Mouse (Mus musculus) forebrain, embryonic 15.5 days (tissue): Measurements from ENCODE around the gene Reg3g. TPM values are rescaled to one million over a fixed set of nuclear protein-coding genes. Genes with fewer than 3 reads are reported as not detected.

Experiments
- ATAC-seq: fragments of 200-750 bp; cut with Nextera tagmentation; replicated peaks from 2 replicates; pipeline ENCODE4 v1.8.0; 2017; ENCODE audit warnings: mild to moderate bottlenecking, moderate TSS enrichment, moderate library complexity
- H3K27ac ChIP-seq: fragments of 300-500 bp; sonication (generic); replicated peaks from 2 replicates; pipeline ENCODE4 v1.5.1; 2015; ENCODE audit warnings: mild to moderate bottlenecking, inconsistent platforms
- H3K27me3 ChIP-seq: fragments of 300-500 bp; sonication (generic); 2 replicates; pipeline ENCODE4 v1.6.1; 2015; ENCODE audit warnings: inconsistent platforms
- H3K36me3 ChIP-seq: fragments of 300-500 bp; sonication (generic); 2 replicates; pipeline ENCODE4 v1.6.1; 2015; ENCODE audit warnings: mild to moderate bottlenecking, inconsistent platforms
- H3K4me1 ChIP-seq: fragments of 300-500 bp; sonication (generic); 2 replicates; pipeline ENCODE4 v1.6.1; 2015; ENCODE audit warnings: inconsistent platforms
- H3K4me2 ChIP-seq: fragments of 300-500 bp; sonication (generic); replicated peaks from 2 replicates; pipeline ENCODE4 v1.6.1; 2015; ENCODE audit warnings: mild to moderate bottlenecking, inconsistent platforms
- H3K4me3 ChIP-seq: fragments of 300-500 bp; sonication (generic); 2 replicates; pipeline ENCODE4 v1.5.1; 2015; ENCODE audit warnings: mild to moderate bottlenecking, inconsistent platforms
- H3K9ac ChIP-seq: fragments of 300-500 bp; sonication (generic); replicated peaks from 2 replicates; pipeline ENCODE4 v1.6.1; 2015; ENCODE audit warnings: mild to moderate bottlenecking, inconsistent platforms
- H3K9me3 ChIP-seq: fragments of 300-500 bp; sonication (generic); 2 replicates; pipeline ENCODE4 v1.6.1; 2016; ENCODE audit warnings: inconsistent platforms
- WGBS: fragments of 180-500 bp; shearing (Covaris S2); methylation state at CpG from one replicate; pipeline ENCODE4 v1.1.7; 2015; ENCODE audit warnings: mixed read lengths; 5-methylcytosine and 5-hydroxymethylcytosine counted together
- polyA plus RNA-seq: library from polyadenylated mRNA; unstranded; fragments of >200 nt; fragmentation: Nextera tagmentation; extraction: Ambion mirVana; gene quantifications from 2 replicates; pipeline ENCODE4 v1.2.1, GENCODE M21; 2015

The Reg3g gene
- not detected in 2 replicates for polyA plus RNA-seq

- Histone ChIP-seq H3K27ac (no peak within 1 kb of the TSS), H3K4me2 (no peak within 1 kb of the TSS), H3K4me3 (no peak within 1 kb of the TSS), H3K36me3 (no peaks in the 10 kb centered on the region), H3K9ac (no peak within 1 kb of the TSS), H3K4me1 (no peaks in the 10 kb centered on the region), H3K27me3 (no peaks in the 10 kb centered on the region), H3K9me3 (no peaks in the 10 kb centered on the region)
- ATAC-seq, result no peak
- WGBS, result 98% methylated on average over 2 of the region's 2 CpGs
These were observed at the start of gene Reg3g for GRCm38 (mm10) chr6:78468772-78469171. Reg3g (minus strand) TSS chr6:78468872.

GRCm38 (mm10) chr6:78515777-78516446, 47.2 kb upstream of the Reg3g start:
- Histone ChIP-seq H3K4me2 (no peak overlapping the region), H3K9ac (no peak overlapping the region), H3K4me1 (no peaks in the 10 kb centered on the region), H3K9me3 (no peaks in the 10 kb centered on the region), H3K27me3 (no peaks in the 10 kb centered on the region), H3K27ac (no peak overlapping the region), H3K4me3 (no peak overlapping the region), H3K36me3 (no peaks in the 10 kb centered on the region)
- ATAC-seq, result no peak
- 52% methylated on average over 3 of the region's 3 CpGs for WGBS

- peak; percentile 83 for ATAC-seq
- H3K9ac ChIP-seq, result no peak overlapping the region
- 5% methylated on average over 3 of the region's 3 CpGs for WGBS
These were observed 44.2 kb upstream of the Reg3g start for GRCm38 (mm10) chr6:78512833-78513232.

GRCm38 (mm10) chr6:78510173-78510900, 41.7 kb upstream of the Reg3g start:
- no peak overlapping the region for H3K9ac ChIP-seq
- no peaks in the 10 kb centered on the region for H3K9me3 ChIP-seq
- no peak overlapping the region for H3K4me2 ChIP-seq
- no peak overlapping the region for H3K4me3 ChIP-seq
- no peaks in the 10 kb centered on the region for H3K27me3 ChIP-seq
- WGBS, result 55% methylated on average over 3 of the region's 3 CpGs
- no peaks in the 10 kb centered on the region for H3K36me3 ChIP-seq
- no peak for ATAC-seq
- H3K4me1 ChIP-seq, result no peaks in the 10 kb centered on the region
- no peak overlapping the region for H3K27ac ChIP-seq

More at GRCm38 (mm10) chr6:78512833-78513232, 44.2 kb upstream of the Reg3g start:
- no peak overlapping the region for H3K4me2 ChIP-seq
- no peaks in the 10 kb centered on the region for H3K4me1 ChIP-seq
- no peaks in the 10 kb centered on the region for H3K9me3 ChIP-seq
- H3K4me3 ChIP-seq, result no peak overlapping the region
- H3K27me3 ChIP-seq, result no peaks in the 10 kb centered on the region
- H3K27ac ChIP-seq, result no peak overlapping the region
- no peaks in the 10 kb centered on the region for H3K36me3 ChIP-seq

- WGBS, result 75% methylated on average over 3 of the region's 3 CpGs
- no peaks in the 10 kb centered on the region for H3K36me3 ChIP-seq
- H3K27ac ChIP-seq, result no peak overlapping the region
- no peak overlapping the region for H3K9ac ChIP-seq
- H3K9me3 ChIP-seq, result no peaks in the 10 kb centered on the region
- no peak overlapping the region for H3K4me2 ChIP-seq
- H3K4me3 ChIP-seq, result no peak overlapping the region
- H3K4me1 ChIP-seq, result no peaks in the 10 kb centered on the region
- ATAC-seq, result no peak
- H3K27me3 ChIP-seq, result no peaks in the 10 kb centered on the region
These were observed 37.1 kb upstream of the Reg3g start for GRCm38 (mm10) chr6:78505745-78506144.

- Histone ChIP-seq H3K27me3 (no peaks in the 10 kb centered on the region), H3K9me3 (no peaks in the 10 kb centered on the region), H3K36me3 (no peaks in the 10 kb centered on the region), H3K9ac (no peak overlapping the region), H3K27ac (no peak overlapping the region), H3K4me3 (no peak overlapping the region), H3K4me1 (no peaks in the 10 kb centered on the region), H3K4me2 (no peak overlapping the region)
- no peak for ATAC-seq
- WGBS, result 94% methylated on average over 3 of the region's 3 CpGs
These were observed 26.0 kb upstream of the Reg3g start for GRCm38 (mm10) chr6:78494633-78495032.

- Histone ChIP-seq H3K27me3 (no peaks in the 10 kb centered on the region), H3K27ac (no peak overlapping the region), H3K9ac (no peak overlapping the region), H3K4me2 (no peak overlapping the region), H3K4me3 (no peak overlapping the region), H3K36me3 (no peaks in the 10 kb centered on the region), H3K9me3 (no peaks in the 10 kb centered on the region), H3K4me1 (no peaks in the 10 kb centered on the region)
- WGBS, result 89% methylated on average over 3 of the region's 3 CpGs
- ATAC-seq, result no peak
These were observed 615 bp upstream of the Reg3g start for GRCm38 (mm10) chr6:78469287-78469686.

- H3K27me3 ChIP-seq, result no peaks in the 10 kb centered on the region
- H3K4me2 ChIP-seq, result no peak overlapping the region
- no peak overlapping the region for H3K27ac ChIP-seq
- 85% methylated on average over 2 of the region's 2 CpGs for WGBS
- no peak overlapping the region for H3K4me3 ChIP-seq
- H3K4me1 ChIP-seq, result peaks cover 3% of the 10 kb centered on the region; the same call in 1 of the 2 replicates
- no peaks in the 10 kb centered on the region for H3K36me3 ChIP-seq
- H3K9me3 ChIP-seq, result no peaks in the 10 kb centered on the region
- ATAC-seq, result no peak
- no peak overlapping the region for H3K9ac ChIP-seq
These were observed 5.4 kb downstream of the Reg3g start for GRCm38 (mm10) chr6:78463266-78463665.

GRCm38 (mm10) chr6:78462360-78462759, 6.3 kb downstream of the Reg3g start:
- Histone ChIP-seq H3K36me3 (no peaks in the 10 kb centered on the region), H3K9ac (no peak overlapping the region), H3K4me1 (peaks cover 3% of the 10 kb centered on the region; the same call in 1 of the 2 replicates), H3K27ac (no peak overlapping the region), H3K4me3 (no peak overlapping the region), H3K27me3 (no peaks in the 10 kb centered on the region), H3K9me3 (no peaks in the 10 kb centered on the region), H3K4me2 (no peak overlapping the region)
- 87% methylated on average over 2 of the region's 2 CpGs for WGBS
- no peak for ATAC-seq

- Histone ChIP-seq H3K4me1 (peaks cover 3% of the 10 kb centered on the region; the same call in 1 of the 2 replicates), H3K4me3 (no peak overlapping the region), H3K27me3 (no peaks in the 10 kb centered on the region), H3K9ac (no peak overlapping the region), H3K9me3 (no peaks in the 10 kb centered on the region), H3K27ac (peak overlapping the region; percentile 79), H3K4me2 (no peak overlapping the region), H3K36me3 (no peaks in the 10 kb centered on the region)
- 20% methylated on average over 3 of the region's 3 CpGs for WGBS
- ATAC-seq, result peak; percentile 98
These were observed 8.4 kb downstream of the Reg3g start for GRCm38 (mm10) chr6:78460191-78460825.

GRCm38 (mm10) chr6:78452804-78453203, 15.9 kb downstream of the Reg3g start:
- H3K27me3 ChIP-seq, result no peaks in the 10 kb centered on the region
- WGBS, result 96% methylated on average over 2 of the region's 2 CpGs
- H3K4me2 ChIP-seq, result no peak overlapping the region
- no peak overlapping the region for H3K4me3 ChIP-seq
- no peaks in the 10 kb centered on the region for H3K36me3 ChIP-seq
- no peaks in the 10 kb centered on the region for H3K4me1 ChIP-seq
- H3K9ac ChIP-seq, result no peak overlapping the region
- ATAC-seq, result no peak
- no peaks in the 10 kb centered on the region for H3K9me3 ChIP-seq
- no peak overlapping the region for H3K27ac ChIP-seq

GRCm38 (mm10) chr6:78448409-78448808, 20.3 kb downstream of the Reg3g start:
- Histone ChIP-seq H3K9ac (no peak overlapping the region), H3K27ac (no peak overlapping the region), H3K4me3 (no peak overlapping the region), H3K4me2 (no peak overlapping the region), H3K27me3 (no peaks in the 10 kb centered on the region), H3K36me3 (no peaks in the 10 kb centered on the region), H3K9me3 (no peaks in the 10 kb centered on the region), H3K4me1 (no peaks in the 10 kb centered on the region)
- ATAC-seq, result no peak
